Mouse (Mus musculus) lung, postnatal 0 days (tissue): ENCODE results near the gene Klhdc7b.

Experiments
- CTCF ChIP-seq: IDR thresholded peaks from 2 replicates; pipeline ENCODE4 v1.5.1; 2016; ENCODE audit warnings: antibody characterized with exemption, mild to moderate bottlenecking
- EP300 ChIP-seq: IDR thresholded peaks from 2 replicates; pipeline ENCODE4 v1.6.1; 2016; ENCODE audit warnings: antibody characterized with exemption, mild to moderate bottlenecking, control low read depth

DNA sequence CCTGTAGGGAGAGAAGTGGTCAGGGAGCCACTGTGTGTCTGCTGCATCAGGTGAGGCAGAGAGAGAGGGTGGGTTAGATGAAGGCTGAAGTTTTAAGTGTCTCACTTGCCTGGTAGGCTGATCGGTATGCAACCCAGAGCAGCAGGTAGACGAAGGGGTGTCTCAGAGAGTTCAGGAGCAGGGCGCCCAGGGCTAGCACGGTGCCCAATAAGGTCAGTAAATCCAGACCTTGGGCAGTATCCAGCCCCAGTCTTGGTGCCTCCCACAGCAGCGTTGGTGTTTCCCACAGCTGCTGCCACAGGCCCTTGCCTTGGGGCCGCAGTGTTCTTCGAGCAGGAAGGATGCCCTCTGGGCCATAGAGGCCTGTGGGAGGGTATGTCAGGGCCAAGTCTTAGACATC lies 30.3 kb upstream of the Klhdc7b start:
- TF ChIP-seq EP300 (no peak), CTCF (no peak)
